Mouse (Mus musculus): ENCODE measurements at regions not wholly inside any gene's neighbourhood (a gene's known extent, or its start where the extent isn't known, plus 50 kb on each side); places are given as distances from the start of the nearest gene placed in this dataset.

GRCm38 (mm10) chr17:9752848-9753247, 83.3 kb upstream of the Pabpc6 start:
- TF ChIP-seq RCOR1 (IDR thresholded peaks at IDR 0.05; ENCODE audit: low read depth, low read length), result no peak
- TF ChIP-seq TBP (IDR thresholded peaks at IDR 0.05; ENCODE audit: low read depth, low read length), result no peak
- no peak for TF ChIP-seq BHLHE40 (IDR thresholded peaks at IDR 0.05; ENCODE audit: borderline replicate concordance, low read depth, low read length)
- no peak for TF ChIP-seq ZMIZ1 (IDR thresholded peaks at IDR 0.05; ENCODE audit: low read depth, low read length)
- TF ChIP-seq TAL1 (IDR thresholded peaks at IDR 0.05; ENCODE audit: low read length), result no peak
- no peak for TF ChIP-seq POLR2AphosphoS2 (IDR thresholded peaks at IDR 0.05; ENCODE audit: low read length)
- TF ChIP-seq MEF2A (IDR thresholded peaks at IDR 0.05; ENCODE audit: extremely low read depth, insufficient replicate concordance, low read depth, low read length, poor library complexity, severe bottlenecking), result no peak
- no peak for TF ChIP-seq POLR2AphosphoS5 (IDR thresholded peaks at IDR 0.05; ENCODE audit: borderline replicate concordance, low read depth, low read length)
- no peak for TF ChIP-seq KAT2A (conservative IDR thresholded peaks at IDR 0.05; ENCODE audit: low read depth, low read length)
- no peak for TF ChIP-seq MAZ (IDR thresholded peaks at IDR 0.05; ENCODE audit: low read depth, low read length)
- TF ChIP-seq TCF12 (IDR thresholded peaks at IDR 0.05; ENCODE audit: low read depth, low read length), result no peak
- TF ChIP-seq SIN3A (IDR thresholded peaks at IDR 0.05; ENCODE audit: low read length), result no peak

GRCm38 (mm10) chr17:9751348-9752170, 82.0 kb upstream of the Pabpc6 start:
- TF ChIP-seq MAFK (IDR thresholded peaks at IDR 0.05; ENCODE audit: borderline replicate concordance, low read depth, low read length) (no peak), POLR2A (IDR thresholded peaks at IDR 0.05; ENCODE audit: control insufficient read depth in 1 of 2, insufficient read depth in 1 of 2, low read depth in 1 of 2, low read length in 2 of 2, poor library complexity in 1 of 2) (no peak), CHD1 (IDR thresholded peaks at IDR 0.05; ENCODE audit: low read depth, low read length) (no peak), USF1 (IDR thresholded peaks at IDR 0.05; ENCODE audit: low read depth, low read length) (no peak), TBP (IDR thresholded peaks at IDR 0.05; ENCODE audit: low read depth, low read length) (no peak), JUND (IDR thresholded peaks at IDR 0.05; ENCODE audit: low read depth, low read length) (no peak), EP300 (IDR thresholded peaks at IDR 0.05; ENCODE audit: low read depth in 1 of 2, low read length in 2 of 2) (no peak), USF2 (IDR thresholded peaks at IDR 0.05; ENCODE audit: borderline replicate concordance in 1 of 2, insufficient read depth in 1 of 2, low read depth in 1 of 2, low read length in 2 of 2) (no peak), GABPA (IDR thresholded peaks at IDR 0.05; ENCODE audit: low read depth, low read length) (no peak), GATA1 (IDR thresholded peaks at IDR 0.05; ENCODE audit: low read depth, low read length) (no peak), E2F4 (IDR thresholded peaks at IDR 0.05; ENCODE audit: borderline replicate concordance, low read depth, low read length) (no peak), MYB (IDR thresholded peaks at IDR 0.05; ENCODE audit: low read depth, low read length) (no peak), TAL1 (IDR thresholded peaks at IDR 0.05; ENCODE audit: low read length) (no peak), CTCF (IDR thresholded peaks at IDR 0.05 in 2 of 3, conservative IDR thresholded peaks at IDR 0.05 in 1 of 3; ENCODE audit: control insufficient read depth in 1 of 3, insufficient read depth in 1 of 3, low read depth in 2 of 3, low read length in 3 of 3, poor library complexity in 1 of 3, severe bottlenecking in 1 of 3) (no peak), RCOR1 (IDR thresholded peaks at IDR 0.05; ENCODE audit: low read depth, low read length) (no peak), NELFE (IDR thresholded peaks at IDR 0.05; ENCODE audit: low read depth, low read length) (no peak), MEF2A (IDR thresholded peaks at IDR 0.05; ENCODE audit: extremely low read depth, insufficient replicate concordance, low read depth, low read length, poor library complexity, severe bottlenecking) (no peak), NRF1 (IDR thresholded peaks at IDR 0.05; ENCODE audit: insufficient read depth, low read depth, low read length, poor library complexity, severe bottlenecking) (no peak), ELF1 (IDR thresholded peaks at IDR 0.05; ENCODE audit: low read depth, low read length) (no peak), MXI1 (IDR thresholded peaks at IDR 0.05; ENCODE audit: low read depth, low read length) (no peak)
- Histone ChIP-seq H3K79me2 (ENCODE audit: control insufficient read depth, insufficient read depth, low read length, poor library complexity) (no peaks in the 10 kb centered on the region), H3K36me3 (ENCODE audit: control insufficient read depth in 1 of 2, insufficient read depth in 2 of 2, low read length in 2 of 2) (no peaks in the 10 kb centered on the region), H3K27me3 (ENCODE audit: control insufficient read depth in 1 of 2, insufficient read depth in 2 of 2, low read length in 2 of 2) (no peaks in the 10 kb centered on the region), H3K9me3 (replicated peaks; ENCODE audit: insufficient read depth, low read length) (no peaks in the 10 kb centered on the region), H3K4me3 (ENCODE audit: control insufficient read depth in 1 of 2, insufficient read depth in 1 of 2, low read depth in 2 of 2, low read length in 2 of 2) (no peak overlapping the region), H3K27ac (ENCODE audit: control insufficient read depth, low read depth, low read length) (no peak overlapping the region), H3K4me1 (ENCODE audit: control insufficient read depth in 1 of 2, insufficient read depth in 2 of 2, low read length in 2 of 2) (no peaks in the 10 kb centered on the region), H3K9ac (ENCODE audit: control insufficient read depth, low read depth, low read length, poor library complexity, severe bottlenecking) (no peak overlapping the region)
- DNase-seq (ENCODE audit: low read depth, low spot score), result no peak

More at GRCm38 (mm10) chr17:9752848-9753247, 83.3 kb upstream of the Pabpc6 start:
- no peaks in the 10 kb centered on the region for H3K4me1 ChIP-seq (ENCODE audit: control insufficient read depth in 1 of 2, insufficient read depth in 2 of 2, low read length in 2 of 2)
- no peaks in the 10 kb centered on the region for H3K79me2 ChIP-seq (ENCODE audit: control insufficient read depth, insufficient read depth, low read length, poor library complexity)
- no peaks in the 10 kb centered on the region for H3K9me3 ChIP-seq (replicated peaks; ENCODE audit: insufficient read depth, low read length)
- H3K4me3 ChIP-seq (ENCODE audit: control insufficient read depth in 1 of 2, insufficient read depth in 1 of 2, low read depth in 2 of 2, low read length in 2 of 2), result no peak overlapping the region
- H3K27ac ChIP-seq (ENCODE audit: control insufficient read depth, low read depth, low read length), result no peak overlapping the region
- DNase-seq (ENCODE audit: low read depth, low spot score), result no peak
- H3K9ac ChIP-seq (ENCODE audit: control insufficient read depth, low read depth, low read length, poor library complexity, severe bottlenecking), result no peak overlapping the region
- H3K27me3 ChIP-seq (ENCODE audit: control insufficient read depth in 1 of 2, insufficient read depth in 2 of 2, low read length in 2 of 2), result no peaks in the 10 kb centered on the region
- no peaks in the 10 kb centered on the region for H3K36me3 ChIP-seq (ENCODE audit: control insufficient read depth in 1 of 2, insufficient read depth in 2 of 2, low read length in 2 of 2)
